Mouse (Mus musculus) heart, embryonic 15.5 days (tissue): ENCODE measurements around the gene Neurl2. TPM values are rescaled to one million over a fixed set of nuclear protein-coding genes. Genes with fewer than 3 reads are reported as not detected.

Experiments used
- ATAC-seq: fragments of 200-750 bp; cut with Nextera tagmentation; replicated peaks from 2 replicates; pipeline ENCODE4 v1.8.0; 2017; ENCODE audit warnings: low read depth, moderate TSS enrichment; ENCODE audit not compliant: insufficient number of reproducible peaks, insufficient read depth, low FRiP score
- H3K27ac ChIP-seq: fragments of 300-500 bp; sonication (generic); 2 replicates; pipeline ENCODE4 v1.5.1; 2015; ENCODE audit warnings: mild to moderate bottlenecking, inconsistent platforms
- H3K27me3 ChIP-seq: fragments of 300-500 bp; sonication (generic); 2 replicates; pipeline ENCODE4 v1.6.1; 2015; ENCODE audit warnings: inconsistent platforms
- H3K36me3 ChIP-seq: fragments of 300-500 bp; sonication (generic); 2 replicates; pipeline ENCODE4 v1.6.1; 2015; ENCODE audit warnings: mild to moderate bottlenecking, inconsistent platforms
- H3K4me1 ChIP-seq: fragments of 300-500 bp; sonication (generic); replicated peaks from 2 replicates; pipeline ENCODE4 v1.6.1; 2015; ENCODE audit warnings: inconsistent platforms
- H3K4me2 ChIP-seq: fragments of 300-500 bp; sonication (generic); 2 replicates; pipeline ENCODE4 v1.6.1; 2015; ENCODE audit warnings: inconsistent platforms, mild to moderate bottlenecking, moderate library complexity
- H3K4me3 ChIP-seq: fragments of 300-500 bp; sonication (generic); 2 replicates; pipeline ENCODE4 v1.5.1; 2015; ENCODE audit warnings: mild to moderate bottlenecking, inconsistent platforms
- H3K9ac ChIP-seq: fragments of 300-500 bp; sonication (generic); 2 replicates; pipeline ENCODE4 v1.6.1; 2015; ENCODE audit warnings: mild to moderate bottlenecking, inconsistent platforms
- H3K9me3 ChIP-seq: fragments of 300-500 bp; sonication (generic); replicated peaks from 2 replicates; pipeline ENCODE4 v1.6.1; 2016; ENCODE audit warnings: inconsistent platforms
- WGBS: fragments of 180-500 bp; shearing (Covaris S2); methylation state at CpG from one replicate; pipeline ENCODE4 v1.1.7; 2015; ENCODE audit warnings: mixed read lengths; 5-methylcytosine and 5-hydroxymethylcytosine counted together
- polyA plus RNA-seq: library from polyadenylated mRNA; unstranded; fragments of >200 nt; fragmentation: Nextera tagmentation; extraction: Ambion mirVana; gene quantifications from 2 replicates; pipeline ENCODE4 v1.2.1, GENCODE M21; 2015

Gene Neurl2
- polyA plus RNA-seq, 1 experiment from 2014 or later, result 47.1 TPM

DNA sequence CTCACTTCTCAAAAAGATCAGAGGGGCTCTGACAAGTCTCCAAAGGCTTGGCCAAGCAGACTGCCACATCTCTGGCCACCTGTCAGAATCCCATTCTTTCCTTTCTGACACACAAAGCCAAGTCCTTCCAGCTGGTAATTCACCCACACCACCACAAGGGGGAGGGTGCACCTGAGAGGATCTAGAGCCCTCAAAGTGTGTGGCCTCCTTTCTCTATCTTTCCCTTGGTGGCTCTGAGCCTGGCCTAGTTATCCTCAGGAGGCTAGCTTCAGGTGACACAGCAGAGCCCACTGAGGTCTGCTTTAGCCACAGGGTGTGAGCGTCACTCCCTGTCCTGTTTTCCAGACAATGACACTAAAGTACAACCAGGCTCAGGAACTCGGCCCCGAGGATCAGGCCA is 40.0 kb downstream of the Neurl2 start:
- Histone ChIP-seq H3K27me3 (no peaks in the 10 kb centered on the region), H3K4me2 (no peak overlapping the region), H3K9me3 (no peaks in the 10 kb centered on the region), H3K36me3 (peaks cover 61% of the 10 kb centered on the region), H3K4me1 (peaks cover 21% of the 10 kb centered on the region), H3K4me3 (no peak overlapping the region), H3K27ac (peak overlapping the region; percentile 76), H3K9ac (no peak overlapping the region)
- ATAC-seq, result no peak
- WGBS, result 34% methylated on average over 3 of the region's 3 CpGs

DNA sequence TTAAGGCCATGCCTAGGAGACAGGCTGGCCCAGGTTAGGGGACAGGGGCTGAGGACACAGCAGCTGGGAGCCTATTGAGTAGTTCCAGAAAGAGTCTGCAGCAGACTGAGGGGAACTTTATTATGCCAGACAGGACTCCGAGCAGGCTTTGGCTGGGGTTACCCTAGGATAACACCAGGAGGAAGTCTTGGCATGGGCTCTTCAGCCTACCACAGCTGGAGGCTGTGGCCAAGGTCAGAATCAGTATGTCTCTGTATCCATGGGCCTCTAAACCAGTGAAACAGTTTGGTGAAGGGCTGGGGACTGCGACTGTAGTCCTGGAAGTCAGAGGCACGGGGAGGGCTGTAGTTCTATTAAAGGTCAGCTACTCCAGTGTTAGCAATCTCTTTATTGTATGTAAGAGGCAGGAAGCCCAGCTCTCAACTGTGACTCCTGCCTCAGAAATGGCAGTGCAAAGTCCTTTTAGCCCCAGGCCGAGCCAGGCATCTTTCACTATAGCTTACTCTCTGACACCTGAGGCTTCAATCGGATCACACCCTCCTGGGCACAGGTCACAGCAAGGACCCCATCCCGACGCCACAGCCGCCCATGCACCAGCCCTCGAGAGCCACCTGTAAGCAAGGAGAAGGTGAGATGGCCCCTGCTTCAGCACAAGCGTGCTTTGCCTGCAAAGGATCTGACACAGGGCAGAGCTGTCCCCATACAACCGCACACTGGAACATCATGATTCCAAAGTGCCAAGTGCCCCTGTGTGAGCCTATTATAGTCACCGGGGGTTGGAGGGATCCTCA is 40.7 kb downstream of the Neurl2 start:
- WGBS, result 83% methylated on average over 12 of the region's 12 CpGs
- H3K9me3 ChIP-seq, result no peaks in the 10 kb centered on the region
- H3K4me1 ChIP-seq, result peaks cover 25% of the 10 kb centered on the region
- no peak overlapping the region for H3K9ac ChIP-seq
- no peak for ATAC-seq
- no peak overlapping the region for H3K4me3 ChIP-seq
- no peaks in the 10 kb centered on the region for H3K27me3 ChIP-seq
- H3K27ac ChIP-seq, result peak overlapping the region; percentile 76
- H3K36me3 ChIP-seq, result peaks cover 55% of the 10 kb centered on the region
- H3K4me2 ChIP-seq, result no peak overlapping the region

DNA sequence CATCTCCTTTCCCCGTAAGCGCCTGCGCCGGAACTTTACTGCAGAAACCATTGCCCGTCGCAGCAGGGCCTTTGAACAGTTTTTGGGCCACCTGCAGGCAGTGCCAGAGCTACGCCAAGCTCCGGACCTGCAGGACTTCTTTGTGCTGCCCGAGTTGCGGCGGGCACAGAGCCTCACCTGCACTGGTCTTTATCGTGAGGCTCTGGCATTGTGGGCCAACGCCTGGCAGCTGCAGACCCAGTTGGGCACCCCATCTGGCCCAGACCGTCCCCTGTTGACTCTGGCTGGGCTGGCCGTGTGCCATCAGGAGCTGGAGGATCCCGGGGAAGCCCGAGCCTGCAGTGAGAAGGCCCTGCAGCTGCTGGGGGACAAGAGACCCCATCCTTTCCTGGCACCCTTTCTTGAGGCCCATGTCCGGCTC is 41.4 kb downstream of the Neurl2 start:
- WGBS, result 91% methylated on average over 18 of the region's 18 CpGs
- Histone ChIP-seq H3K36me3 (peaks cover 49% of the 10 kb centered on the region), H3K9me3 (no peaks in the 10 kb centered on the region), H3K4me3 (no peak overlapping the region), H3K27me3 (no peaks in the 10 kb centered on the region), H3K4me1 (peaks cover 32% of the 10 kb centered on the region), H3K4me2 (no peak overlapping the region), H3K9ac (no peak overlapping the region), H3K27ac (no peak overlapping the region)
- no peak for ATAC-seq

DNA sequence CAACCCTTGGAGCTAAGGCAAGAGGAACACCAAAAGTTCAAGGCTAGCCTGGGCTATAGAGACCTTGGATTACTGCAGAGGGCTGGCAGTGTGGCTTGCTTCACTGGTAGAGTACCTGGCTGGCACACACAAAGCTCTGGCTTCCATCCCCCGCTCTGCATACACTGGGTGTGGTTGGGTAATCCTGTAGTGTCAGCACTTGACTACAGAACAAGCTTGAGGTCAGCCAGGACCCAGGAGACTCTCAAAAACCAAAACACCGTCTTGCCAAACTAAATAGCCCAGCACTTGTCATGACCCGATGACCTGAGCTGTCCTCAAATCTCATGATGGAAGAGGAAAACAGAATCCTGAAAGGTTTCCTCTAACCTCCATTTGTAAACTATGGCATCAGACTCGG is 42.8 kb downstream of the Neurl2 start:
- Histone ChIP-seq H3K4me3 (no peak overlapping the region), H3K27me3 (no peaks in the 10 kb centered on the region), H3K36me3 (peaks cover 45% of the 10 kb centered on the region), H3K27ac (no peak overlapping the region), H3K4me1 (peaks cover 37% of the 10 kb centered on the region), H3K4me2 (no peak overlapping the region), H3K9ac (no peak overlapping the region), H3K9me3 (no peaks in the 10 kb centered on the region)
- ATAC-seq, result no peak
- 64% methylated on average over 4 of the region's 4 CpGs for WGBS

DNA sequence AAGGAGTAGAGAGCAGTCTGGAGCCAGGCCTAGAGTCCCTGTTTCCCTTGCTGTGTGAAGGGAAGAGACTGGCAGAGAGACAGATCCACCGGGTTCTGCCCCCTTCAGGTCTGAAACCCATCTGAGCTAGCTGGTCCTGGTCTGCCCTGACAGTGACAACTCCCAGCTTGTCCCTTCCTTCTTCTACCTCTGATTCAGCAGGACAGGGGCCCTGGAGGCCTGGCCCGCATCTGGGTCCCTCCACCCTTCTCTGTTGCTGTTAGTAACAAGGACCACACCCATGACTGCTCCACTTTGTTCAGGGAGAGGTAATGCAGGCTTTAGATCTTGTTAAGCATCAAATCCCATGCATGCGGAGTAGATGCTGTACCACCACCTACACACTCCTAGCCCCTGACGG is 44.8 kb downstream of the Neurl2 start:
- 58% methylated on average over 4 of the region's 4 CpGs for WGBS
- Histone ChIP-seq H3K27me3 (no peaks in the 10 kb centered on the region), H3K27ac (no peak overlapping the region), H3K9ac (peak overlapping the region; percentile 41; the same call in 1 of the 2 replicates), H3K36me3 (peaks cover 37% of the 10 kb centered on the region), H3K4me1 (peaks cover 33% of the 10 kb centered on the region), H3K4me3 (no peak overlapping the region), H3K9me3 (no peaks in the 10 kb centered on the region), H3K4me2 (no peak overlapping the region)
- no peak for ATAC-seq

DNA sequence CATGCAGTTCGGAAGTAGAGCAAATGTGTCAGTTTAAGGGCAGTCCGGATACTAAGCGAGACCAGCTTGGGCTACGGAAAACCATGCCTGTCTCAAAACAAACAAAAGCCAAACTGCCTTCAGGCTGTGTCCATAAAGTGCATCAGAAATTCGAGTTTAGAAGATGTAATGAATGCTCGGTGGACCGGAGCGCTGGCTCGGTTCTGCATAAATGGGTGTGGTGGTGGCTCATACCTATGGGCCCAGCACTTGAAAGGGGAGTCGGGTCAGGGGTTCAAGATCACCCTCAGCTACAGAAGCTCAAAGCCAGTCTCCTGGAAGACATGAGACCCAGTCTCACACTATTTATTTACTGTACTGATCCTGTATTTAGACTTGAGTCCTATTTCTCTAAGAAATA is 45.5 kb downstream of the Neurl2 start:
- H3K4me3 ChIP-seq, result peak overlapping the region; percentile 76; the same call in 1 of the 2 replicates
- 79% methylated on average over 10 of the region's 10 CpGs for WGBS
- no peak overlapping the region for H3K27ac ChIP-seq
- ATAC-seq, result no peak
- no peak overlapping the region for H3K9ac ChIP-seq
- peaks cover 31% of the 10 kb centered on the region for H3K36me3 ChIP-seq
- peak overlapping the region; percentile 78 for H3K4me2 ChIP-seq
- no peaks in the 10 kb centered on the region for H3K27me3 ChIP-seq
- H3K9me3 ChIP-seq, result no peaks in the 10 kb centered on the region
- H3K4me1 ChIP-seq, result peaks cover 29% of the 10 kb centered on the region

DNA sequence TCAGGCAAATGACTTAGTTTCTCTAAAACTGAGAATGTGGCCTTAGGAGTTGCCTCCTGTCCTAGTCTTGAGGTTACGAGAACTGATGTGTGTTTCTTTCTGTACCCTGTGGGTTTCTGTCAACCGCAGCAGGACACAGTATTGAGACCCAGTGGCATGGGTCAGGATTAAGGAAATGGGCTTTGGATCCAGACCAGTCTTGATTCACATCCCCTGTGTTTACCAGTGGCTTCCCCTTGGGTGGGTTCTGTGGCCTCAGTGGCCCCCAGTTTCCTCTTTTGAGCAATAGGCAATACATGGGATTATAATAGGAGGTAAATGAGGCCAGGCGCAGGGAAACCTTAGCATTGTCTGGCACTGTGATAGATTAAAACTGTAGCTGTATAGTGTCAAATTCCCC is 46.2 kb downstream of the Neurl2 start:
- peak overlapping the region; percentile 92 for H3K9ac ChIP-seq
- H3K27me3 ChIP-seq, result no peaks in the 10 kb centered on the region
- peak overlapping the region; percentile 78 for H3K4me2 ChIP-seq
- H3K27ac ChIP-seq, result peak overlapping the region; percentile 96
- 77% methylated on average over 3 of the region's 3 CpGs for WGBS
- H3K9me3 ChIP-seq, result no peaks in the 10 kb centered on the region
- peaks cover 25% of the 10 kb centered on the region for H3K36me3 ChIP-seq
- H3K4me1 ChIP-seq, result peaks cover 26% of the 10 kb centered on the region
- H3K4me3 ChIP-seq, result peak overlapping the region; percentile 76
- no peak for ATAC-seq

DNA sequence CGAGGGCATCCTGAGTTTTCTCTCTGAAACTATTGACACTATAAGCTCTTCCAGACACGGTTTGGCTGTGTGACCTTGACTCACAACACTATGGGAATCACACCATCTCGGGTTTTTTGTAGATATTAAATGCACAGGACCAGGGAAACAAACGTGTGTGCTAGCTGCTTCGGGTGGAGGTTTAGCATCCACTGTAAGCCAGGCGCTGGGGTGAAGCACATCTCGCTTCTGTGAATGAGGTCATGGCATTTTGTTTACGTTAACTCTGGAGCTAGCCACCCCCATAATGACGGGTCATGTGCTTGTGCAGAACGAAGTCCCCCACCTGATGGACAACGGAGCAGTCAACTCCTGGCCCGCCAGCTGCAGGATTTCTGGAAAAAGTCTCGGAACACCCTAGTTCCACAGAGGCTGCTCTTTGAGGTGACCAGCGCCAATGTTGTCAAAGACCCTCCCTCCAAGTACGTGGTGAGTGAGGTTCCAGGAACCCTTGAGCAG is 46.8 kb downstream of the Neurl2 start:
- Histone ChIP-seq H3K27me3 (no peaks in the 10 kb centered on the region), H3K4me2 (peak overlapping the region; percentile 78), H3K9me3 (no peaks in the 10 kb centered on the region), H3K9ac (peak overlapping the region; percentile 92), H3K36me3 (peaks cover 19% of the 10 kb centered on the region), H3K4me3 (peak overlapping the region; percentile 76), H3K27ac (peak overlapping the region; percentile 96), H3K4me1 (peaks cover 26% of the 10 kb centered on the region)
- 5% methylated on average over 15 of the region's 15 CpGs for whole genome bisulfite sequencing
- no peak for ATAC-seq

DNA sequence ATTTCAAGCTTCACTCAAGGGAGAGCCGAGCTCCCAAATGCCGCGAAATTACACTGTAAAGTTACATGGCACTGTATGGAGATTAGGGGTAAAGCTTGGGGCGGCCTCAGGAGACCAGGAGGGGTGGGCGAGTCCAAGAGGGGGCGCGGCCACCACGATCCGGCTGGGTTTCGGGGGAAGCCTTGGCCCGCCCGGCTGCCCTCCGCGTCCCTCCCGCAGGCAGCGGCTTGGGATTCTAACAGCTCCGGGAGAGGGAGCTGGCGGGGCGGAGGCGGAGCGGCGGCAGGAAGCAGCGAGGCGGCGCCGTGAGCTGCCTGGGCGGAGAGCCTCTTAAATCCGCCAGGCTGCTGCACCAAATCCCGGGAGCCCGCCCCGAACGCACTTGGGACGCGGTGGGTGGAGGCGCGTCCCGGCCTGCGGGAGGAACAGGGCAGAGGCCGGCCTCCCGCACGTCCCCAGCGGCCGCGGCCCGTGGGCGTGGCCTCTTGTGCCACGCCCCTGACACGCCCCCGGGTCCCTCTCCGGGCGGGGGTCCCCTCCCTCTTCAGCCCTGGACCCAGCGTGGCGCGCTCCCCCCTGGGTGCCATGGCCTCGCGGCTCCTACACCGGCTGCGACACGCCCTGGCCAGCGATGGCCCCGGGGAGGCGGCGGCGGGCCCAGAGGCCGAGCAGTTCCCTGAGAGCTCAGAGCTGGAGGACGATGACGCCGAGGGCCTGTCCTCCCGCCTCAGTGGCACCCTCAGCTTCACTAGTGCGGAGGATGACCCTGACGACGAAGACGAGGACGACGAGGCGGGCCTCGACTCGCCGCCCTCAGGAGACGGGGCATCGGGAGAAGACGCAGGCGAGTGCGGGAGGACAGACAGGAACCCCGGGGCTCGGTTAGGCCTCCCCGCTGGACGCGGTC is 47.5 kb downstream of the Neurl2 start, which contains the start of gene Snx21:
Snx21 (plus strand) TSS at position 343 of the 907 bp plus-strand sequence.
- peak; percentile 94 for ATAC-seq
- WGBS, result under 1% methylated on average over 88 of the region's 89 CpGs

DNA sequence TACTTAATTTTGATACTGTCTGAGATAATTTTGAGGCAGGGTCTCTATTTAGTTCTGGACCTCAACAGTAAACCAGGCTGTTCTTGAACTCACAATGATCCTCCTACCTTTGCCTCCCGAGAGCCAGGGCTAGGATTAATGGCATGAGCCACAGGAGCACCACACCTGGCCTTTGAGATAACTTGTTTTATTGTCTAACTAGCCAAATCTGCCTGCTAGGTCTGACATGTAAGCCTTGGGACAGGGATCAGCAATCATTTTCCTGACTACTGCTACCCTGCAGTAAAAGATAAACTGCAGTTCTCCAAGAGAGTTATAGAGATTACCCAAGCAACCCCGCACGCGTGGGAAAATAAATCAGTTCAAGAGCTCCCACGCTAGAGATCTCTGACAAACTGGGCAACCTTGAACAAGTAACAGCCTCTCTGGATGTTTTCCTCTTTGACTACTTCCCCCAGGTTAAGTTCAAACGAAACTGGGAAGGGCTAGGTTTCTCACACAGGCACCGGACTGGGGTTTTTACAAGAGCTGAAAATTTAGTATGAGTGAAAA is 48.3 kb downstream of the Neurl2 start:
- H3K9me3 ChIP-seq, result no peaks in the 10 kb centered on the region
- H3K4me2 ChIP-seq, result peak overlapping the region; percentile 78
- peak overlapping the region; percentile 96 for H3K27ac ChIP-seq
- ATAC-seq, result no peak
- H3K9ac ChIP-seq, result peak overlapping the region; percentile 92
- no peaks in the 10 kb centered on the region for H3K27me3 ChIP-seq
- peak overlapping the region; percentile 76 for H3K4me3 ChIP-seq
- WGBS, result 3% methylated on average over 7 of the region's 7 CpGs
- peaks cover 26% of the 10 kb centered on the region for H3K4me1 ChIP-seq
- H3K36me3 ChIP-seq, result peaks cover 6% of the 10 kb centered on the region; the same call in 1 of the 2 replicates

More for the DNA sequence above, 47.5 kb downstream of the Neurl2 start, which contains the start of gene Snx21:
- H3K27me3 ChIP-seq, result no peaks in the 10 kb centered on the region
- H3K4me2 ChIP-seq, result peak within 1 kb of the TSS; percentile 78
- H3K4me3 ChIP-seq, result peak within 1 kb of the TSS; percentile 76
- H3K4me1 ChIP-seq, result peaks cover 26% of the 10 kb centered on the region
- H3K9ac ChIP-seq, result peak within 1 kb of the TSS; percentile 92
- peak within 1 kb of the TSS; percentile 96 for H3K27ac ChIP-seq
- no peaks in the 10 kb centered on the region for H3K9me3 ChIP-seq
- peaks cover 12% of the 10 kb centered on the region for H3K36me3 ChIP-seq
